Mouse (Mus musculus) layer of hippocampus, adult 18-20 months (tissue): ENCODE measurements around the gene Tbc1d9b. TPM values are rescaled to one million over a fixed set of nuclear protein-coding genes. Genes with fewer than 3 reads are reported as not detected.
A peak's percentile ranks its signal among the peaks of the same experiment; 100 is the strongest.
"Not testable (repeated sequence)": the region's sequence is repeated elsewhere in the genome, so short reads cannot be mapped to it uniquely, and the experiment has no call there.

ENCODE experiments used
- DNase-seq, 2 experiments: peaks; one replicate each; pipeline ENCODE4 v3.0.0; 2022; ENCODE audit warnings: low spot score in 2 of 2
- total RNA-seq, 2 experiments: library from RNA; stranded (reverse); gene quantifications; 2 replicates each; pipeline ENCODE4 v1.2.3; 2021

The Tbc1d9b gene
- total RNA-seq, 2 experiments from 2014 or later, result 113 to 120 TPM

DNA sequence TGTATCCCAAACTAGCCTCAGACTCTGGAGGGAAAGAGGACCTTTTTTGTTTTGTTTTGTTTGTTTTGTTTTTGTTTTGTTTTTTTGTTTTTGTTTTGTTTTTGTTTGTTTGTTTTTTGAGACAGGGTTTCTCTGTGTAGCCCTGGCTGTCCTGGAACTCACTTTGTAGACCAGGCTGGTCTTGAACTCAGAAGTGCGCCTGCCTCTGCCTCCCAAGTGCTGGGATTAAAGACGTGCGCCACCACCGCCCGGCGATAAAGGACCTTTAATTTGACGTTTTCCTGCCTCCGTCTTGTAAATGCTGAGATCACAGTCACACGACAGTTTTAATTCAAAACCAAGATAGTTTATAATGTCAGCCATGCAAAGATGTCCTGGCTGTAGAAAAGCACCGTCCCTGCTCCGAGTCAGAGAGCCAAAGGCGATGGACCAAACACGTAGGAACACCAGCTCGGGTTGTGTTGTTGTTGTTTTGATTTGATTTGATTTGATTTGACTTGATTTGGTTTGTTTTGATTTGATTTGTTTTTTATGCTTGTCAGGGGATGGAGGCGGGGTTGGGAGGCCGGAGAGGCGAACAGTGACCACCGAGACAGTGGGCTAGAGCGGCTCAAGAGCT is 43.0 kb downstream of the Tbc1d9b start, which contains the start of gene Mrnip:
TSS of gene Mrnip (plus strand) at position 334 of the 619 bp plus-strand sequence.
- not testable (repeated sequence) for DNase-seq

DNA sequence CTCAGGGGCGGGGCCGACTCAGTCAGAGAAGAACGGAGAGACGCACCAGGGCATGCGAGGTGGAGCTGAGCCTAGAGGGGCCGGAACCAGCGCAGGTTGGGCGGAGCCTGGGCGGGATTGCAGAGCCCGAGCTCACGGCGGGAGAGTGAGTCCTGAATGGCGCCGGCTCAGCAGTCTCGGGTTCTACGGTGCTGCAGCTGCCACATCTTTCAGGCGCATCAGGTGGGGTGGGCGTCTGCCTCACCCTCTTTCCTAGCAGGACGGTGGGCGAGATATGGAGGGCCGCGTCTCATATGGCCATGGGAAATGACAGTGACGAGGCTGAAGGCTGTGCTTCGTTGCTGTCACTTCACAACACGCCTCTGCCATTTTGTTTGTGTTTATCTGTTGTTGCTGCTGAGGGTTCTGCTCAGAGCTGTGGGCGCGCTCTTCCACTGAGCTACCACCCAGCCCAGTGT is 43.6 kb downstream of the Tbc1d9b start:
- peak; percentile 97 to 98 for DNase-seq

DNA sequence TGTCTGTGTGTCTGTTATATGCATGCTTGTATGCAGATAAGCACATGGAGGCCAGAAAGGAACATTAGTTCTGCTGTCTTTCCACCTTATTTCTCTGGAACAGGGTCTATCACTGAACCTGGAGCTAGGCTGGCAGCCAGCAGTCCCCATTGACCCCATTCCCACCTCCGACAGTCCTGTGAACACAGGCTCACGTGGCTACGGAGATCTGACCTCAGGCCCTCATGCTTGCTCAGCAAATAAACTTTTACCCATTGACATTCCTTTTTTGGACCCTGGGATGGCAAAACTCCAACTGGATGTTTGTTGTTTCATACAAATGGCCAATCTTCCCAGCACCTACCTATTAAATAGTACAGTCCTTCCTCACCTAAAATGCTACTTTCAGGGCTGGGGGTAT is 45.2 kb downstream of the Tbc1d9b start:
- DNase-seq, result no peak

DNA sequence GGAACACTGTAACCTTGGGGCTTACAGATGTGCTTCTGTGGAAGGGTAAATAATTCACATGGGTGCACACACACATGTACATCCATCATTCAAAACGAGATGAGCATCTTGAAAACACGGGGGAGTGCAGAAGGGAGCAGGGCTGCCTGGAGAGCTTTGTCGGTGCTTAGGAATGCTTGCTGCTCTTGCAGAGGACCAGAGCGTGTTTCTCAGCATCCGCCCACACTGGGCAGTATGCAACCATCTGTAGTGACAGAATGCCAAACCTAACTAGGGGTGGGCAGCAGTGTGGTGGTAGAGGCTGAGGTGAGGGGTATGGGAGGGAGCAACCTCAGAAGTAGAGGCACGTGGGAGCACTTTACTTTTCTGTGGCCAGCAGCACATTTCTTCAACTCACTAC is 45.9 kb downstream of the Tbc1d9b start:
- peak in 1 of 2 experiments; percentile 25 for DNase-seq

DNA sequence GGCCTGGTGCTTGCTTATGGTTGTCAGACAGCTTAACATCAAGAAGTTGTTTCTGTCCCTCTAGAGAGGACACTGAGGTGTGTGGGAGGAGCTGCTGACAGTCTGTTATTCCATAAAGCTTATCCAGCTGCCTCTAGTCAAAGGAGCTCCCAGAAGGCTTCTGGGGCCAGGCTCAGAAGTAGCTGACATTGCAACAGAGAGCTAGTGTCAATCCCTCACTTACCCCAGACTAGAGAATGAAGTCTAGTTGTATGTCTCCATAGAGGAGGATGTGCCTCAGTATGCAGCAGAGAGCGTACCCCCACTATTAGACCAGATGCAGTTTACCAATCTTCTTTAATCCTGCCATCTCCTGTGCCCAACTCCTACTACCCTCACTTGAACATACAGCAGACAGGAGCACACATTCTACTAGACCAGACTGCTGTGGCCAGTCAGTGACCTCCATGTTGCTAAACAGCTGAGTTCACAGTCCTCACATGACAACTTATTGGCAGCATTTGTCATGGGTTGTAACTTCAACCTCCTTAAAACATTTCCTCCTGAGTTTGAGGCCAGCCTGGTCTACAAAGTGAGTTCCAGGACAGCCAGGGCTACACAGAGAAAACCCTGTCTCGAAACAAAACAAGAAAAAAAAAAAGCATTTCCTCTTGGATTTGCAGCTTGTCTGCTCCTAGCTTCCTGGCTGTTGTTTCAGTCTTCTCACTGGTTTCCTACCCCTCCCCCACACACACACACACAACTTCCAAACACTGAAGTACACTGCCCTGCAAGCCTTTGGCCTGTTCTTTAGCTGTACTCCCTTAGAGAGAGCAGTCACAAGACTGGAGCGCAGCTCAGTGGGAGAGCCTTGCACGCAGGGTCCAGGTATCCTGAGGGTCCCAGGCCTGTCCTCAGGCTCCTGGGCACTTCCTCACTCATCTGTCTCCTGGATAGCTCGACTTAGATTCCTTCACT is 47.6 kb downstream of the Tbc1d9b start:
- no peak for DNase-seq

DNA sequence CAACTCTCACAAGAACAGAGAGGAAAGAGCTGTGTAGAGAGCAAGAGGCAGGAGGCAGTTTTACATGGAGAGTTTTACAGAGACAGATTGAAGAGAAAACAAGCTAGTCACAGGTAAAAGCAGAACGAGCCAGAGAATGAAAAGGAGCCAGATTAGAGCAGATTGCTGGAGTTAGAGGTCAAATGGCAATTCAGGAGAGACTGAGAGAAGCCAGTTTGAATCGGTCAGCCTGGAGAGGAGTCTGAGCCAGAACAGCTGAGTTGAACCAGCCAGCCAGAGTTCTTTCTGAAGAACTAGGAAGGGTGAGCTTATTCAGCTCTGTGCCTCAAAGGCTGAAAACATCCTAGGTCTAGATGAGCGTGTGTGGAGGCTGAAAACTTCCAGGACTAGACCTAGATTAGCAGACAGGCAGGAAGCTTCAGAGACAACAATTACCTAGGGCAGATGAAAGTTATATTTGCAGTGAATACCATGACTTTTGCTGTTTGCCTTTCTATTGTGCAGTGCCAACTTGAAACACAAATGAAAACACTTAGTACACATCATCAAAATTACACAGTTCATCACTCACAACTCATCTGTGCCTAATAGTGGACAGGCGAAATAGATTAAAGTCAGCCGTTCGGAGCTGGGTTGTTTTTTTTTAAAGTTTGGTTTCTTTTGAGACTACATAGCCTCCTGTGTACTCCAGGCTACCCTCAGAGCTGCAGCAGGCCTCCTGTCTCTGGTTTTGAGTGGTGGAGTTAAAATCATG is 49.5 kb downstream of the Tbc1d9b start:
- no peak for DNase-seq

DNA sequence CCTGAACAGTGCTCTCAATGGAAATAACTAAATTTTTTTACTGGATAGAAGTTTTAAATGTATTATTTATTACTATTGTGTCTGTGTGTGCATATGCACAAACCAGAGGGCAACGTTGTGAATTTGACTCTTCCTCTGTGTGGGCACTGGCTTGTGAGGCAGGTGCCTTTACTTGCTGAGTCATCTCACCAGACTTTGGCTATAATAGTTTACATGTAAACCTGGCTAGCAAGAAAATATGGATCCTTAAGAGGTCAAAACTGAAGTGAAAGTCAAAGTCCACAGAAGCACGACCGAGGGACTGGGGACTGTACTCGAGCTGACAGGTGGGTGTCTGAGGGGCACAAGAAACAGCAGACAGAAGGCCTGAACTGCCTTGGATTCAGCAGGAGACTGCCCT is 51.5 kb downstream of the Tbc1d9b start:
- no peak for DNase-seq

DNA sequence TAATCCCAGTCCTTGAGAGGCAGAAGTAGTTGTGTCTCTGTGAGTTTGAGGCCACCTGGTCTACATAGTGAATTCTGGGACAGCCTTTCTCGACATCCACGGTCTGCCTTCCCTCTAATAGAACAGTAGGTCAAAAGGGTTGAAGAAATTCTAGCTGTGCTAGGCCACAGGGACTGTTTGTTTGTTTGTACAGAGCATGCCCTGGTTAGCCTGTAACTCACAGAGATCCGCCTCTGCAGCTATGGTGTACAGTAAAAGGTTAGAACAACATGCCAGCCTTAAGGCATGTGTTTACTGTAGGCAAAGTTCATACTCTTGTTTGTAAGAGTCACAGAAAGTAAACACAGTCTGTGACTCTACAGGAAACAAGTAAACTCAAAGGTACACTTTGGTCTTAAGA is 53.6 kb downstream of the Tbc1d9b start:
- no peak for DNase-seq

DNA sequence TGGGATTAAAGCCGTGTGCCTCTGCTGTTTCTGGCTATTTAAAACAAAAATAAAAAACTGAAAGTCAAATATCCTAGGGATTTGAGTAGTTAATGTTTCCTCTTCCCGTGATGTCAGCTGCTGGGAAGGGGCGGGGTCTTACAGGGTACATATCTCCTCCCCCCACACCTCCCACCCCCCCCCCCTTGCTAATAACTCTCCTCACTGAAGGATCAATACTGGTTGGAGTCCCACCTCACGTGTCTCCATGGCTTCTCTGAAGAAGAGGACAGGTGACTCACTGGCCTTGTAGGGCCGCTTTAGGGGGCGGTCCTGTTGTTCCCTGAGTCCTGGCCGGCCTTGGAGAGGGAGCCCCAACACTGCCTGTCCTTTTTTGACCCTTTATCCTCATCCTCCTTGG is 57.5 kb downstream of the Tbc1d9b start:
- DNase-seq, result no peak

DNA sequence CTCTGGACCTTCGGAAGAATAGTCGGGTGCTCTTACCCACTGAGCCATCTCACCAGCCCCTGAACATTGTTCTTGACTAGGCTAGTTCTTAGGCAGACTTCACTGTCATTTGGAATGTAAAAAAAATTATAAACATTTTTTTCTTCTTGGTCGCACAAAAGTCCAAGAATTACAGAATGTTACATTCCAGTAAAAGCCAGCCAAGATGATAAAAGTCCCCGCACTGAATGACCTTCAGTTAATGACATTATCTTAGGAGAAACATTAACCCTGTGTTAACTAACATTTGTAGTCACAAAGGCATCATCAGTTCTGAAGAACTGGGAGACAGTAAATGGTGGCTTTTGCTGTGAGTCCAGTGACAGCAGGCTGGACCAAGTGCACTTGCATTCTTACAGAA is 59.2 kb downstream of the Tbc1d9b start:
- no peak for DNase-seq

DNA sequence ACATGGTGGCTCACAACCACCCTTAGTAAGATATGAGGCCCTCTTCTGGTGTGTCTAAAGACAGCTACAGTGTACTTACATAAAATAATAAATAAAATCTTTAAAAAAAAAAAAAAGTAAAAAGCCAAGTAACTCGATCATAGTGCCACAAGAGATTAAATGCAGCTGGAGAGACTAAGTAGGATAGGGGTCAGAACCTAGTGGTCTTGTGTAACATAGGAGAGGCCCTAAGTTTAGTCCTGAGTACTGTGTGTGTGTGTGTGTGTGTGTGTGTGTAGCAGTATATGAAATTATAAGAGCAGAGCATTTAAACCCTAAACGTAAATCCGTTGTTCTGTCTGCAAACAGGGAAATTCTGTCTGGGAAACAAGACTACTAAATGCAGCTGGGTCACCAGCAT is 61.1 kb downstream of the Tbc1d9b start:
- DNase-seq, result no peak

DNA sequence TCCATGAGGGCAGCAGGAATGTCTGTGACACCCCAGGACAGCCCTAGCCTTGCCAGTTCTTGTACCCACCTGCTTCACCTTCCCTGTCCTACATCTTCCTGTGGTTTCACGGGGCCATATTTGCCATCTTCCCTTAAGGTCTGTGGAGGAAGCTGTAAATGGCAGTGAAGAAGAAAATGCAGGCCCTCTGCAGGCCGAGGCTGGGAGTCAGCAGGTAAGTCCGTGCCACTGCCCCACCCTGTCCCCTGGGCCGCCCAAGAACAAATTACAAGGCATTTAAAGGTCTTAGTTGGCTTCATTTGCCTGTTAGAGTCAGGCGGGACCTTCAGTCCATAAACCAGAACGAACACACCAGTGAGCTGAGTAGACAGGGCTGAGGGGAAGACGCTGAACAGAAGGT is 62.9 kb downstream of the Tbc1d9b start:
- no peak for DNase-seq

DNA sequence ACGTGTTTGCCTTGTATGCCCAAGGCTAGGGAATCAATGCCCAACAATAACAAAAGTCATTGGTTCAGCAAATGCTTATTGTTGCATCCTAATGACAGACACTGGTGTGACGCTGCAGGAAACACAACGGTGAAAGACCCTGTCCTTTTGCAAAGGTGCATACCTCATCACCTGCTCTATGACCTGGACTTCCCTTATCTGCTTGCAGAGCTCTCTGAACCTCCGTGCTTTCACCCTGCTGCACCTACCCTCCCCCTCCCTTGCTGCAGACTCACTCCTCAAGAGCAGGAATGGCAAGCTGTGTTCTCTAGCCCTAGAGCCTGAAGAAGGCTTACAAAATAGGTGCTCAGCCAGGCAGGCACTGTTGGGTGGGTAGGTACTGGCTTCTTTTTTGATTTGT is 63.6 kb downstream of the Tbc1d9b start:
- DNase-seq, result no peak

DNA sequence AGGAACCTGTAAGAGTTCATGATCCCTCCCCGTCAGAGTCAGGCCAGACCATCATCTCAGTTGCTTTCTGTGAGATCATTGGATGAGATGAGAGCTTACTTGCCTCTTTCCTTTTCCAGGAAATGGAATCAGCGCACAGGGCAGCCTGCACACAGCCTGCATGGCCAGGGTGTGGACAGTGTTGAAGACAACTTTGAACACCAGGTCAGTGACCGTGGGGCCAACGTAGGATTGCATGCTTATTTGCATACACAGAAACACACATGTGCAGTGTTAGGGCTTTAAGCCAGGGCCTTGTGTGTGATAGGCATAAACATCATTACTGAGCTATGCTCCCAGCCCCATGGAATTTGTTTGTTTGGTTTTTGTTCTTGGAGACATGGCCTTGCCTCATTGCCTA is 66.3 kb downstream of the Tbc1d9b start:
- no peak for DNase-seq

DNA sequence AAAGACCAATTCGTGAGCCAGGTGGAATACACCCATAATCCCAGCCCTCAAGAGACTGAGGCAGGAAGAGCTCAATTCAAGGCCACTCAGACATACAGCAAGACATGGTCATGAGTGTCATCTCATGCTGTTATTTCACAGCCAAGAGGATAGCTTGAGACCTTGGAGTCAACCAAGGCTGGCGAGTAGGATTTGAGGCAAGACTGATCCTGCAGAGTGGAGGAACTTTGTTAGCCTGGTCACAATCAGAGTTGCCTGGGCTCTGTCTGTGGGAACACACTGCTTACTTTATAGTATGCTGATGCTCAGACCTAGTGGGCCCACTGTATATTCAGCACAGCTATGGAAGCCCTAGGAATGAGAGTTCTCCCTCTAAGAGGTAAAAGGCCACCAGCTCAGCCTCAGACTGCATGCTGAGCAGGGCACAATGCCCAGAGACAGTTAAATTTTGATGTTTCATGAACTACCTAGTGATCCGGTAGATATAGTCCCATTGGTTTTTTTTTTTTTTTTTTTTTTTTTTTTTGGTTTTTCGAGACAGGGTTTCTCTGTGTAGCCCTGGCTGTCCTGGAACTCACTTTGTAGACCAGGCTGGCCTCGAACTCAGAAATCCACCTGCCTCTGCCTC is 67.1 kb downstream of the Tbc1d9b start:
- DNase-seq, result no peak

DNA sequence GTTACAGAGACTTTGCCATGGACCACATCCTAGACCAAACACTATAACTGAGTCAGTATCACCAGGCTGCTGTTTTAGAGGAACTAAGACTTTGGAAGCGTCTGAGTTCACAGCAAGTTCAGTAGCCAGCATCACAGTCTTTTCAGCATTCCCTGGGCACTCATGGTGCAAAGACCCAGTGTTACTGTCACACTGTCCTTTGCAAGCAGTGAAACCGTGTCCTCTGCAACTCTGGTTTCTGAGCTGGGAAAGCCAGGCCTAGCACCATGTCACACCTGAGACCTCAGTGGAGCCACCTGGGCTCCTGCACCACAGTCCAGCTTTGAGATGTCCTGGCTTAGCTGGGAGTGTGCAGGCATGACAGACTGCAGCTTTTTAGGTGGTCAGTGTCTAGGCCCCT is 67.7 kb downstream of the Tbc1d9b start:
- no peak for DNase-seq

DNA sequence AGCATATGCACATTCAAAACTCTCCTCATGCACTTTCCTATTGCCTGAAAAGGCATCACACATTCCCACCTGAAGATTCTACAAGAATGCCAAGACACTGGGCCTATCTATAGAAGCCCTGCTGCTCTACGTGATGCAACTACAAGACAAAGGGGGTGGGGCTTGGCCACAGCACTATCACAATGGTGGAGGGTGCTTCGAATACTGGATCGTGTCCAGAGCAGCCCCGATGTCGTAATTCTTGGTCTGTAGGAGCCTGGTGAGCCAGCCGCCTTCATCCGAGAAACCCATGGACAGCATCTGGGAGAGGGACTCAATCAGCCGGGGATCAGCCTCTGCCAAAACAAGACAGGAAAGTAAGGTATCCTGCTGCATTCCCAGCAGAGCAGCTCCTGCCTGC is 69.4 kb downstream of the Tbc1d9b start:
- DNase-seq, result no peak

DNA sequence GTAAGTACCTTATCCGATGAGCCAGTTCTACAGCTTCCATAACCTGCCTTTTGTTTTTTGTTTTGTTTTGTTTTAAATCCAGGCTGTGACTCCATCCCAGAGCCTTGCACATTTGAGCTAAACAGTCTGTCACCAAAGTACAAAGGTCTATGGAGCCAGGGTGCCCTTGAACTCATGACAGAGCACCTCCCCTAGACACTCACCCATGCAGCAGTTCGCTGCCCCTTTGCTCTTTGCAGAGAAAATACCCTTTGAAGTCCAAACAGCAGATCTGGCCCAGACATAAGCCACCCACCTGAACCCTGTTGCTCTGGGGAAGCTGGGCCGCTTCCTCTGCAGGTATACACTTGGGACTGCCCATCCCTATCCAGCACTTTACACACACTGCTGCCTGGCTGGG is 70.4 kb downstream of the Tbc1d9b start:
- no peak for DNase-seq

DNA sequence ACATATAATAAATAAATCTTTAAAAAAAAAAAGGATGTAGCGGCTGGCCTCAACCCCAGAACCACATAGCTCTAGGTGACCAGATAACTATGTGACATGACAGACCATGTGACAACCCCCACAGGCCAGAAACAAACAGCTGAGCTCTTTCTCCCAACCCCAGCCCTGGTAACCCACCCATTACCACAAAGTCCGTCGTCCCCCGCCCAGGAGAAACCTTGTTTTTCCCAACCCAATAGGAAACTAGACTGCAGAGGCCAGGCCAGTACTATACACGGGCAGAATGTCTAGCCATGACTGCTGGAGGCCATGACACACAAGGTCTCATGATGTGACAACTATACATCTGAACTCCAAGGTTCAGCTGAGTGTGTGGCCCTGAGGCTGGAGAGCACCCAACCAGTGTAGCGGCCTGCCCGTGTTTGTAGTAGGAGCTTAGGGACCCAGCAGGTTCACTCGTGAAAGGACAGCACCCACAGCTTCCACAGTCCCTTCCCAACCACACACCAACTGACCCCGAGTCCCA is 72.2 kb downstream of the Tbc1d9b start:
- DNase-seq, result no peak

DNA sequence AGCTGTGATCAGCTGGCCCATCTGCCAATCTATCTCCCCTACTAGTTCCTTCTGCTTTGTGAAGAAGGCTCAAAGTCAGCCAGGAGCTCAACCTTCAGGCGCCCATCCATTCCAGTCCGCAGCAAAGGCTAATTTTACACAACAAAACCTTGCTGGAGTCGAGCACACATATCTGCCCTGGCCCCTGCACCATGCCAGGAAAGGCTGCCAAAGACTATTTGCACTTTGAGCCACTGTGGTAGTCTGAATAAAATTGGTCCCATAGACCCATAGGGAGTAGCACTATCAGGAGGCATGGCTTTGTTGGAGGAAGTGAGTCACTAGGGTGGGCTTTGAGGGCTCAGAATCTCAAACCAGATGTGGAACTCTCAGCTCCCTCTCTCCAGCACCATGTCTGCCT is 74.2 kb downstream of the Tbc1d9b start:
- DNase-seq, result no peak

DNA sequence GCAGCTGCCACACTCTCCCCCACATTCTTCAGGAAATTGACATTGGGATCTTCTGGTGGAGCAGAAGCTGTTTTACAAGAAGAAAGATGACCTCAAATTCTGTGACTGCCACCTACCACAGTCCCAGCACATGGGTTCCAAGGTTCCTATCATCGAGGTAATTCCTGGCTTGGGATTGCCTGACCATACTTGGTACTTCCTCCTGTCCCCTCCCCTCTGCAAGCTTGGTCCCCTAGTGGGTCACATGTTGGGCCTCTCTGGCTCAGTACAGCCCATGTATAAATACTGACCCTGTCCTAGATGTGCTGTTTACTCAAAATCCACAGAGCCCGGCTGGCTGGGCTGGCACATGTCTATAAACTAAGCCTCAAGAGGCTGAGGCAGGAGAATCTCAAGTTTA is 74.8 kb downstream of the Tbc1d9b start:
- DNase-seq, result no peak
